Mouse (Mus musculus): ENCODE results near the gene 1110032F04Rik. TPM values are rescaled to one million over a fixed set of nuclear protein-coding genes. Genes with fewer than 3 reads are reported as not detected.
A peak's percentile ranks its signal among the peaks of the same experiment; 100 is the strongest.
"Not testable (repeated sequence)": the region's sequence is repeated elsewhere in the genome, so short reads cannot be mapped to it uniquely, and the experiment has no call there.

The 1110032F04Rik gene
- polyA plus RNA-seq, 1 experiment, result 4.9 TPM

DNA sequence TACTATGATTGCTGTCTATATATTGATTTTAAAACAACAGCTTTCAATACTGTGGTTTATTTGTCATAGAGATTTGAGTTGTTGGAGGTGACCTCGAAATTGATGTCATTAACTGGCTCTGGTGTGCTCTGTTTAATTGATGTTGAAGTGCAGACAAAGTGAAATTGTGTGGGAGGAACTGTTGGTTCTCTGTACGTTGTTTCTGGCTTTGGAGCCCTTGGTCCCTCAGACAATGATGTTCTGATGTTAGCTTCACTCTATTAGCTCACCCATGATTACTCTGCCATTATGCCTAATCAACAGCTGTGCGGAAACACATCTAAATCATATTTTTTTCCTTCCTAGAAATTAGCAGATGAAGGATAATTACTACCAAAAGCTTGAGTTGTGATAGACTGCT is 21.1 kb upstream of the 1110032F04Rik start:
- DNase-seq (ENCODE audit: low read depth), result peak; percentile 44
- no peak for TF ChIP-seq POLR2A (IDR thresholded peaks at IDR 0.05; ENCODE audit: borderline replicate concordance, extremely low read depth, insufficient read depth, insufficient read length, poor library complexity, severe bottlenecking)
- TF ChIP-seq CTCF (IDR thresholded peaks at IDR 0.05; ENCODE audit: borderline replicate concordance, extremely low read depth, insufficient read depth, insufficient read length), result no peak

DNA sequence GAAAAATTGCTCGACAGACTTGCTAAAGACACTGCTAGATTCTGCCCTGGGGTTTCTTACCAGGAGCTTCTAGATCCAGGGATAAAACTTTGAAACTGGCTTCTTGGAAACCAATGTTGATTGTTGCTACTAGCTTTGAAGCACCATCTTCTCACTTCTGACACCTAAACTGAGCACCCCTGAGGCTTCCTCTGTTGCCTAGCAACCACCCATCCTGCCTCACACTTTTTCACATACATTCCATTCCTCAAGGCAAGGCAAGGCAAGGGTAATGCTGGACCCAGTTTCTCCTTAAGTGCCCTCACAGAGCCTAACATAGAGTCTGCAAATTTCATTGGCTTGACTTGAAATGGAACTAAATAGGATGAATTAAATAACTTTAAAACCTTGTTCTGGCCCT is 17.0 kb upstream of the 1110032F04Rik start:
- TF ChIP-seq CTCF (IDR thresholded peaks at IDR 0.05; ENCODE audit: borderline replicate concordance, extremely low read depth, insufficient read depth, insufficient read length), result no peak
- no peak for DNase-seq (ENCODE audit: low read depth)

DNA sequence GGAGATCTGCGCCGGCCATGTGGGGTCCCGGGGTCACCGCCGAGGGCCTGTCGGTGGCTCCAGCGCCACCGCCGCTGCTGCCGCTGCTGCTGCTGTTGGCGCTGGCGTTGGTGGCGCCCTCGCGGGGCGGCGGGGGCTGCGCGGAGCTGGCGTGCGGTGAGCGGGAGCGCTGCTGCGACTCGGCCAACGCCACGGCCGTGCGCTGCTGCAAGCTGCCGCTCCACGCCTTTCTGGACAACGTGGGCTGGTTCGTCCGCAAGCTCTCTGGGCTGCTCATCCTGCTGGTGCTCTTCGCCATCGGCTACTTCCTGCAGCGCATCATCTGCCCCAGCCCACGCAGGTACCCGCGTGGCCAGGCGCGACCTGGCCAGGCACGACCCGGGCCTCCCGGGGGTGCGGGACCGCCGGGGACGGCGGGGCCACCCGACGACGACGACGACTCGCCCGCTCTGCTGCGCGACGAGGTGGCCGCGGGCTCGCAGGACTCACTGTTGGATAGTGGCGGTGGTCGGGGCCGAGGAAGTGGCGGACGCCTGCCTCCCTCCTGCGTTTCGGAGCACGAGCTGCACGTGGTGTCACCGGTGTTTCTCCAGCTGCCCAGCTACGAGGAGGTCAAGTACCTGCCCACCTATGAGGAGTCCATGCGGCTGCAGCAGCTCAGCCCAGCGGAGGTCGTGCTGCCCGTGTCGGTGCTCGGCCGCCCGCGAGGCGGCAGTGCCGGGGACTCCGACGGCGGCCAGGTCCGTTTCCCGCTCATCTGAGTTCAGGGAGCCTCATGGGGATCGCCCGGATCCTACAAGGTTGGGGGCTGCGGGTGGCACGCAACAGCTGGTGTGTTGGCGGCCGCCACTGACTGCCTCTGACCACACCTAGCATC is 543 bp downstream of the 1110032F04Rik start:
- TF ChIP-seq CTCF (IDR thresholded peaks at IDR 0.05; ENCODE audit: borderline replicate concordance, extremely low read depth, insufficient read depth, insufficient read length), result peak; percentile 46; the same call in 1 of the 2 replicates
- TF ChIP-seq POLR2A (IDR thresholded peaks at IDR 0.05; ENCODE audit: borderline replicate concordance, extremely low read depth, insufficient read depth, insufficient read length, poor library complexity, severe bottlenecking), result no peak
- peak; percentile 72 for DNase-seq (ENCODE audit: low read depth)

DNA sequence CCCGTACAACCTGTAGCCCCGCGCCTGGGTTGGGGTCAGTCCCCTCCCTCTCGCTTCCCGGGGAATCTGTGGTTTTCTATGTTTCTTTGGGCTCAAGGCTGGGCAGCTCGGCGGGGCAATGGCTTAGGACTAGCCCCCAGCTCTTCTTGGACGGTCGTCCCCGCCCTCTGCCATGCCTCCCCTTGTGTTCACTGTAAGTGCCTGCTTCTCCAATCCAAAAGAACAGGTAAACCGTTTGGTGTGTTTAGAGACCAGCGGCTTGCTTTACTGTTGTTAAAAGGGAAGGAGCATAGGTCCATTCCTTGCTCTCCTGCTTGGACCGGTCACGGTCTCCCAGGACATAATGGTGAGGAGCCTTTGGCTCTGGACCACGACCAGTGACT is 1.2 kb downstream of the 1110032F04Rik start:
- DNase-seq (ENCODE audit: low read depth), result no peak

DNA sequence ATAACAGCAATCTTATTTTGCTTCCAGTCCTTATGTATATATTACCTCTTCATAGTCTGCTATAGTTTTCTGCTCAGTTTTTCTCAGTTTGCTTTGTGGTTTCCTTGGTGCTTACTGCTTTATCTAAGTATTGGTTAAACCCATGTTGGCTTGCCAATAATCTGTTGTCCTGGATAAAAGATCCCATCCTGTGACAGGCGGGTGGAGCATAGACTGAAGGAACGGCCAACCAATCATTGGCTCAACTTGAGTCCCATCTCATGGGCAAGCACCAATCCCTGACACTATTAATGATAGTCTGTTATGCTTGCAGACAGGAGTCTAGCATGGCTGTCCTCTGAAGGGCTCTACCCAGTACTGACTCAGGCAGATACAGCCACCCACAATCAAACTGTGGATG is 4.7 kb downstream of the 1110032F04Rik start:
- no peak for DNase-seq (ENCODE audit: low read depth)
- TF ChIP-seq POLR2A (IDR thresholded peaks at IDR 0.05; ENCODE audit: borderline replicate concordance, extremely low read depth, insufficient read depth, insufficient read length, poor library complexity, severe bottlenecking), result no peak
- no peak for TF ChIP-seq CTCF (IDR thresholded peaks at IDR 0.05; ENCODE audit: borderline replicate concordance, extremely low read depth, insufficient read depth, insufficient read length)

More for the DNA sequence above, 1.2 kb downstream of the 1110032F04Rik start:
- TF ChIP-seq CTCF (IDR thresholded peaks at IDR 0.05; ENCODE audit: borderline replicate concordance, extremely low read depth, insufficient read depth, insufficient read length), result no peak
- no peak for TF ChIP-seq POLR2A (IDR thresholded peaks at IDR 0.05; ENCODE audit: borderline replicate concordance, extremely low read depth, insufficient read depth, insufficient read length, poor library complexity, severe bottlenecking)

DNA sequence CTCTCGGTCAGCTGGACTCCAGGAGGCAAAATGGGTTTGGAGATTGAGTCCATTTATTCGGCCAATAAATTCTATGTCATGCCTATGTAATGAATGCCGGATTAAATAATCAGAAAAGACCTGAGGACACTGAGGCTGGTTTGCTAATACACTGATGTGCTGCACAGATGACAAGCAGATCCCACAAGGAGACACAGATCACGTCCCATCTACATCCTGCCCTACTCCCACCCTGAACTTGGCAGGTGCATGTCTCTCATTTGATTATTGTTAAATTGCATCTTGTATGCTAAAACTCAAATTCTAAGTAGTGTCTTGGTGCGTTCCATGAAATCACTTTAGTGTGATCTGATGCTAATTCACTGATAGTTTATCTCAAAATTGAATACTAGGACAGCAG is 17.5 kb downstream of the 1110032F04Rik start:
- no peak for DNase-seq (ENCODE audit: low read depth)
- TF ChIP-seq CTCF (IDR thresholded peaks at IDR 0.05; ENCODE audit: borderline replicate concordance, extremely low read depth, insufficient read depth, insufficient read length) (no peak), POLR2A (IDR thresholded peaks at IDR 0.05; ENCODE audit: borderline replicate concordance, extremely low read depth, insufficient read depth, insufficient read length, poor library complexity, severe bottlenecking) (no peak)

DNA sequence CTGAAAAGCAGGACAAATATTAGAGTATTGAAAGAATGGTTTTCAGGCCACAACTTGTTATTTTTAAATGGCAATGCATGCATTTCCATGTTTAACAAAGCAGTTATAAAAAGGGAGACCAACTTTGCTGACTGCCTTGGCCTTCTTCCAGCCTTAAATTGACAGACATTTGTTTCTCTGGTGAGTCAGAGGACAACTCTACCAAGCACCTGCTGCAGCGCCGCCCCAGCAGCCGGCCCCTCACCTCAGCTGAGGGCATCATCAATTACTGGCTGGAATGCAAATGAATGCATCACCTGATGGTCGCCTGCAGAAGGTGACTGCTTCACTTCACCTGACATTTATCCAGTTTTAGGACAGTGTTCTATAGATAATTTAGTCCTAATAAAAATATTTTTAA is 26.0 kb downstream of the 1110032F04Rik start:
- DNase-seq (ENCODE audit: low read depth), result peak; percentile 28
- TF ChIP-seq CTCF (IDR thresholded peaks at IDR 0.05; ENCODE audit: borderline replicate concordance, extremely low read depth, insufficient read depth, insufficient read length) (no peak), POLR2A (IDR thresholded peaks at IDR 0.05; ENCODE audit: borderline replicate concordance, extremely low read depth, insufficient read depth, insufficient read length, poor library complexity, severe bottlenecking) (no peak)

DNA sequence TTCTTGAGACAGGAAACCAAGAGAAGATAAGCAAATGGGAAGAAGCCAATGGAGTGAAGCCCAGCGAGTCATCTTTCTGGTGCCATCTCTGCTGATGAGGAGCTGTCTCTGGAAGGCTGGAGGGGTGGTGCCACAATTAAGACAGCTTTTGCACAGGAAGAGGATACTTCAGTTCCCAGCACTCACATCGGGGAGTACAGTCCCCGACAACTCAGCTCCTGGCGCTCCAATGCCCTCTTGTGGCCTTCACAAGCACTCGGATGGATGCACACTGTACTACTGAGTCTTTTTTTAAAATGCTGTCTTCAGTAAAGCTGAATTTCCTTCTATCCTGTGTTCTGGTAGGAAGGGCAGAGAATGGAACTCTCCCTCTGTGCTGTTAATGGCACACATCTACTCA is 27.8 kb downstream of the 1110032F04Rik start:
- DNase-seq (ENCODE audit: low read depth), result no peak
- TF ChIP-seq CTCF (IDR thresholded peaks at IDR 0.05; ENCODE audit: borderline replicate concordance, extremely low read depth, insufficient read depth, insufficient read length) (no peak), POLR2A (IDR thresholded peaks at IDR 0.05; ENCODE audit: borderline replicate concordance, extremely low read depth, insufficient read depth, insufficient read length, poor library complexity, severe bottlenecking) (no peak)

DNA sequence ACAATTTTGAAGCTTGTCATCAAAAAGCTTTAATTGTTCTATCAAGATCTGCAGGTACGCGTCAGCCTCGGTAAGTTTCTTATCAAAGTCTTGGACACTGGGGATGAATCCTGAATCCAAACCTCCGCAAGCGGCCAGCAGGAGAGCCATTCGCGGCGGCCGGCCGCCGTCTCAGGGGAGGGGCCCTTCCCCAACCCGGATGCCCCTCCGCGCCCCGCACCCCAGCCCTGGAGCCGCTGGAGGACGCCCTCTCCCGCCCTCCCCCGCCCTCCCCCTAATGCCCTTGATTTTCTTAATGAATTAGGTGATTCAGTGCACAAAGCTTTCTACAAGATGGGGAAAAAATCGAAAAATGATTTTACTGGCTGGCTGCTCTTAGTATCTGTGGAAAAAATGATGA is 33.2 kb downstream of the 1110032F04Rik start:
- DNase-seq (ENCODE audit: low read depth), result not testable (repeated sequence)

DNA sequence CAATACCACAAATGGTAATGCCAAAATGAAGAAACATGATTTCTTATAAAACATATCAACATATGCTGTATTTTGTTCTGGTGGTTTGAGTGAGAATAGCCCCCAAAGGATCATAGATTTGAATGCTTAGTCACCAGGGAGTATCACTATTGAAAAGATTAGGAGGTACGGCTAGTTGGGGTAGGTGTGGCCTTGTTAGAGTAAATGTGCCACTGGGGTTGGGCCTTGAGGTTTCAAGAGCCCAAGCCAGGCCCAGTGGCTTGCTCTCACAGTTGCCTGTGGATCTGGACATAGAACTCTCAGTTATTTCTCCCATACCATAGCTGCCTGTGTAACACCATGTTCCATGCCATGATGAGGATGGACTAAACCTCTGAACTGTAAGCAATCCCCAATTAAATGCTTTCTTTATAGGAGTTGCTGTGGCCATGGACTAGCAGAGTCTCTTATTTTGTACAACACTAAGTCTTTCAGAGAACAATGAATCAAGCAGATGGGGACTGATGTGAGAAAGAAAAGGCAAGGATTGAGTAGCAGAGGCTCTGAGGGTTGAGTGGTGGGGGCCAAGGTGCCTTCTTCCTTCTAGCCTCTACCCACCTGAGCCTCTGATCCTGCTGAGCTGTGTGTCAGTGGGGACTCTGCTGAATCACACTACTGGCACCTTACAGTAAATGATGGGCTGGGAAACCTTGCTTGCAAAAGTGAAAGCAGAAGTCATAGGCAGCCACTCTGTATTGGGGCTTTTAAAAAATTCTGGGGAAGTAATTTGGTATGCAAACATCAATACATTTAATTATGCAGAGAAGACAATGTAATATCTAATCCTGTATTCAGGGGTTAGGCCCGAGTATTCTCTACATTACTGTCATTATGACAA is 35.8 kb downstream of the 1110032F04Rik start:
- no peak for TF ChIP-seq POLR2A (IDR thresholded peaks at IDR 0.05; ENCODE audit: borderline replicate concordance, extremely low read depth, insufficient read depth, insufficient read length, poor library complexity, severe bottlenecking)
- TF ChIP-seq CTCF (IDR thresholded peaks at IDR 0.05; ENCODE audit: borderline replicate concordance, extremely low read depth, insufficient read depth, insufficient read length), result no peak
- DNase-seq (ENCODE audit: low read depth), result no peak

DNA sequence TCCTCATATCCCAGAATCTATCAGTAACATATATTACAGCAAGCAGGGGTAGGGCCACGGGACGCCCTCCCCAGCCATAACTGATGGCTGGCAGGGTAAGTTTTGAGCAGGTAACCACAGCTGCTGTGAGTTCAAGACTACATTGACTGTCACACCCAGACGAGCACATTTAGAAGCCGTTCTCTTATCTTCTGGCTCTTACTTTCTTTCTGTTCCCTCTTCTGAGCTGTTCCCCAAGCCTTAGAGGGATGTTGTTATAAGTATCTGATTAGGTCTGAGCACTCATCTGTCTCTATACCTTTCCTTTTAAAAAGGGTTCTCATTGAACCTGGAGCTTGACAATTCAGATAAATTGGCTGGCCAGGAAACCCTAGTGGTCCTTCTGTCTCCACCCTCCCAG is 38.1 kb downstream of the 1110032F04Rik start:
- TF ChIP-seq POLR2A (IDR thresholded peaks at IDR 0.05; ENCODE audit: borderline replicate concordance, extremely low read depth, insufficient read depth, insufficient read length, poor library complexity, severe bottlenecking) (no peak), CTCF (IDR thresholded peaks at IDR 0.05; ENCODE audit: borderline replicate concordance, extremely low read depth, insufficient read depth, insufficient read length) (no peak)
- no peak for DNase-seq (ENCODE audit: low read depth)

Other genes starting within 250 kb of the 1110032F04Rik start
- gene Il12a, start 178.9 kb upstream of the 1110032F04Rik start, polyA plus RNA-seq (2012; rRNA removed), result not detected in 2 replicates
- gene Ift80, start 135.0 kb downstream of the 1110032F04Rik start, polyA plus RNA-seq (2012; rRNA removed), result 11.4 and 12.9 TPM in 2 replicates
- gene Smc4, start 135.2 kb downstream of the 1110032F04Rik start, polyA plus RNA-seq (2012; rRNA removed), result 21.2 and 22.0 TPM in 2 replicates
- 19.9 and 24.2 TPM in 2 replicates for gene Trim59, start 175.2 kb downstream of the 1110032F04Rik start, polyA plus RNA-seq (2012; rRNA removed)

Measured in brain, embryonic 14.5 days (tissue).